Mouse (Mus musculus): Measurements from ENCODE around the gene Prdm12. TPM values are rescaled to one million over a fixed set of nuclear protein-coding genes. Genes with fewer than 3 reads are reported as not detected.

The Prdm12 gene
- polyA plus RNA-seq, 2 experiments: 0.03 TPM; not detected in 1

DNA sequence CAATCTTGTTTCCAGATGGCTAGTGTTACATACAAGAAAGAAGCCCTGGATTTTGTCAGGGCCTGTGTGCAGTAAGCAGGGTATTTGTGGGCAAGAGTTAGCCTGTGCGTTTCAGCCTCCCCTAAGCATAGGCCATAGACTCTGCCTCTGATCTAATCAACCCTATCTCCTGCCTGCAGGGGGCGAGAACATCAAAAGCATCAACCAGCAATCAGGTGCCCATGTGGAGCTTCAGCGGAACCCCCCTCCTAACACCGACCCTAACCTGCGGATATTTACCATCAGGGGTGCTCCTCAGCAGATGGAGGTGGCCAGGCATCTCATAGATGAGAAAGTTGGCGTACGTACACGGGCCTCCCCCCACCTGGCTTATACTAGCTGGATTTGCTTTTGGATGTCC is 28.4 kb upstream of the Prdm12 start:
- Histone ChIP-seq H3K27me3 (ENCODE audit: control insufficient read depth, insufficient read depth, low read length) (no peaks in the 10 kb centered on the region), H3K27ac (replicated peaks; ENCODE audit: low read depth, low read length) (no peak overlapping the region), H3K4me3 (replicated peaks; ENCODE audit: low read length) (no peak overlapping the region), H3K9ac (ENCODE audit: low read depth, low read length, severe bottlenecking) (no peak overlapping the region), H3K36me3 (ENCODE audit: control insufficient read depth, insufficient read depth, low read length) (peaks cover 95% of the 10 kb centered on the region), H3K4me1 (ENCODE audit: control insufficient read depth, insufficient read depth, low read length) (no peaks in the 10 kb centered on the region), H3K4me2 (replicated peaks; ENCODE audit: low read depth, low read length, severe bottlenecking) (no peak overlapping the region), H3K9me3 (ENCODE audit: control insufficient read depth, low read length) (no peaks in the 10 kb centered on the region)
- 77% methylated on average over 8 of the region's 8 CpGs for WGBS
- TF ChIP-seq POLR2A (IDR thresholded peaks at IDR 0.05; ENCODE audit: borderline replicate concordance, extremely low read depth, insufficient read depth, insufficient read length): no peak
- DNase-seq (ENCODE audit: low spot score): no peak
- no peak for ATAC-seq (ENCODE audit: low FRiP score, low read depth)

DNA sequence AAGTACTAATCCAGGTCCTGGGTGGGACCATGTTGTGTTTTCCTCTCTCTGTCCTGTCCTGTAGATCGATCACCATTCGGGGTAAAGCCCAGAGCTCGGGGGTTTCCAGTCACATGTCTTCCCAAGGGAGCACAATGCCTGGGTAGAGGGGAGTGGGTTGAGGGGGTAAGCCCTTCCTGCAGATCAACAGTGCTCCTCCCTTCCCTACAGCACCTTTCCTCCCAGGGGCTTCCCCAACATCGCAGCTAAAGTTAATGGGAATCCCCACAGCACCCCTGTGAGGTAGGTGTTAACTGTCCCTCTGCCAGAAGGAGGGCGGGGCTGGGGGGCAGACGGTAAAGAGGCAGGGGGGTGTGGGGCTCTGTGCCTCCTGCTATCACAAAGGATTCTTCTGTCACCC is 27.2 kb upstream of the Prdm12 start:
- Histone ChIP-seq H3K9me3 (ENCODE audit: control insufficient read depth, low read length) (no peaks in the 10 kb centered on the region), H3K4me3 (replicated peaks; ENCODE audit: low read length) (no peak overlapping the region), H3K36me3 (ENCODE audit: control insufficient read depth, insufficient read depth, low read length) (peaks cover 91% of the 10 kb centered on the region), H3K27me3 (ENCODE audit: control insufficient read depth, insufficient read depth, low read length) (no peaks in the 10 kb centered on the region), H3K9ac (ENCODE audit: low read depth, low read length, severe bottlenecking) (no peak overlapping the region), H3K4me1 (ENCODE audit: control insufficient read depth, insufficient read depth, low read length) (no peaks in the 10 kb centered on the region), H3K4me2 (replicated peaks; ENCODE audit: low read depth, low read length, severe bottlenecking) (no peak overlapping the region), H3K27ac (replicated peaks; ENCODE audit: low read depth, low read length) (no peak overlapping the region)
- TF ChIP-seq POLR2A (IDR thresholded peaks at IDR 0.05; ENCODE audit: borderline replicate concordance, extremely low read depth, insufficient read depth, insufficient read length): no peak
- ATAC-seq (ENCODE audit: low FRiP score, low read depth) (no peak), DNase-seq (ENCODE audit: low spot score) (no peak)
- whole genome bisulfite sequencing: 79% methylated on average over 6 of the region's 6 CpGs

DNA sequence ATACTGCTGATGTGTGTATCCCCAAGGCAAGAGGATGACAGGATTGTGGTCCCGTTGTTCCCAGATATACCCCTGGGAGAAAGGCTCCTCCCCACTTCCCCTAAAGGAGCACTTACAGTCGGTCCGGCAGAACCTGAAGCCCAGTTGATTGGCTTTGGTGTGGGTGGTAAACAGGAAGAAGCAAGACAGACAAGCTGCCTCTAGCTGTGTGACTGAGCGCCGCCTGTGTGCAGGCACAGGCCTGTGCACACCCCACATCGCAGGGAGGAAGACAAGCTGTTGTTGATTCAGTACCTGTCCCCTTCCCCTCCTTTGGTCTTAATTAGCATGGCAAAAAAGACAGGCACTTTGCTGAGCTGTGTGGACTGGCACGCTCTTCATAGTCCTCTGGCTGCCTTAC is 26.1 kb upstream of the Prdm12 start:
- Histone ChIP-seq H3K9ac (ENCODE audit: low read depth, low read length, severe bottlenecking) (no peak overlapping the region), H3K27me3 (ENCODE audit: control insufficient read depth, insufficient read depth, low read length) (no peaks in the 10 kb centered on the region), H3K4me3 (replicated peaks; ENCODE audit: low read length) (no peak overlapping the region), H3K9me3 (ENCODE audit: control insufficient read depth, low read length) (no peaks in the 10 kb centered on the region), H3K4me1 (ENCODE audit: control insufficient read depth, insufficient read depth, low read length) (no peaks in the 10 kb centered on the region), H3K4me2 (replicated peaks; ENCODE audit: low read depth, low read length, severe bottlenecking) (no peak overlapping the region), H3K27ac (replicated peaks; ENCODE audit: low read depth, low read length) (no peak overlapping the region), H3K36me3 (ENCODE audit: control insufficient read depth, insufficient read depth, low read length) (peaks cover 85% of the 10 kb centered on the region)
- no peak for TF ChIP-seq POLR2A (IDR thresholded peaks at IDR 0.05; ENCODE audit: borderline replicate concordance, extremely low read depth, insufficient read depth, insufficient read length)
- no peak for DNase-seq (ENCODE audit: low spot score)
- WGBS: 87% methylated on average over 7 of the region's 7 CpGs
- no peak for ATAC-seq (ENCODE audit: low FRiP score, low read depth)

DNA sequence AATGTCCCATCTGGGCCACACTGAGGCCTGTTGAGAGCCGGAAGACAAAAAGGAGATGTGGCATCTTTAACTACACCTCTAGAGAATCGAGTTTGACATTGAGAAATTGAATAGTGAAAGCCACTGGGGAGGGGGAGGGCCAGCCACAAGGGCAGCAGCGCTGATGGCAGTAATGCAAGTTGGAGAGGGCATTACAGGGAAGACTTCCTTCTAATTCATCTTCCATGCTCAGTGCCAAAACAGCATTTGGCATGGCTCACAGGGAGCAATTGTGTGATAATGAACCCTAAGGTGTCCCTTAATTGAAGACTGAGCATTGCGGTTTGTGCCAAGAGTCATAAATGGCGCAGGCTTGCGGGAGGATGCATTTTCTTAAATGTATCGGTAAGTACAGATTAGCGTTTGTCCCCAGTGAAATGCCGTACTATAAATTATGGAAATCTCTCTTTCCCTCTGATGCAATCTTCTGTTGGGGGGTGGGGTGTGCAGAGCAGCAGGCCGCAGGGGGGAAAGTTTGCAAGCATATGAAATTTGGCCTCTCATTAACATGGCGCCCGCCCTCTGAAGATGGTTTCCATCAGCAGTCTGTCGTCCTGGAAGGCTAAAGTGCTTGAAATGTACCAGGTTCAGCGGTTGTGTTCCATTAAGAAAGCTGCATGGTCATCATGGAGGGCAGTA is 21.2 kb upstream of the Prdm12 start:
- Histone ChIP-seq H3K9ac (ENCODE audit: low read depth, low read length, severe bottlenecking) (no peak overlapping the region), H3K4me3 (replicated peaks; ENCODE audit: low read length) (no peak overlapping the region), H3K36me3 (ENCODE audit: control insufficient read depth, insufficient read depth, low read length) (peaks cover 38% of the 10 kb centered on the region), H3K27ac (replicated peaks; ENCODE audit: low read depth, low read length) (no peak overlapping the region), H3K9me3 (ENCODE audit: control insufficient read depth, low read length) (no peaks in the 10 kb centered on the region), H3K4me2 (replicated peaks; ENCODE audit: low read depth, low read length, severe bottlenecking) (no peak overlapping the region), H3K4me1 (ENCODE audit: control insufficient read depth, insufficient read depth, low read length) (no peaks in the 10 kb centered on the region), H3K27me3 (ENCODE audit: control insufficient read depth, insufficient read depth, low read length) (no peaks in the 10 kb centered on the region)
- DNase-seq (ENCODE audit: low spot score) (no peak), ATAC-seq (ENCODE audit: low FRiP score, low read depth) (no peak)
- TF ChIP-seq POLR2A (IDR thresholded peaks at IDR 0.05; ENCODE audit: borderline replicate concordance, extremely low read depth, insufficient read depth, insufficient read length): no peak
- WGBS: 82% methylated on average over 14 of the region's 14 CpGs

GRCm38 (mm10) chr2:31619208-31619607 is 20.6 kb upstream of the Prdm12 start:
- Histone ChIP-seq H3K4me2 (replicated peaks; ENCODE audit: low read depth, low read length, severe bottlenecking) (no peak overlapping the region), H3K36me3 (ENCODE audit: control insufficient read depth, insufficient read depth, low read length) (peaks cover 32% of the 10 kb centered on the region), H3K4me3 (replicated peaks; ENCODE audit: low read length) (no peak overlapping the region), H3K27ac (replicated peaks; ENCODE audit: low read depth, low read length) (no peak overlapping the region), H3K4me1 (ENCODE audit: control insufficient read depth, insufficient read depth, low read length) (no peaks in the 10 kb centered on the region), H3K9ac (ENCODE audit: low read depth, low read length, severe bottlenecking) (no peak overlapping the region), H3K9me3 (ENCODE audit: control insufficient read depth, low read length) (no peaks in the 10 kb centered on the region), H3K27me3 (ENCODE audit: control insufficient read depth, insufficient read depth, low read length) (no peaks in the 10 kb centered on the region)
- 85% methylated on average over 5 of the region's 6 CpGs for WGBS
- no peak for TF ChIP-seq POLR2A (IDR thresholded peaks at IDR 0.05; ENCODE audit: borderline replicate concordance, extremely low read depth, insufficient read depth, insufficient read length)
- DNase-seq (ENCODE audit: low spot score): no peak
- no peak for ATAC-seq (ENCODE audit: low FRiP score, low read depth)

Measured in limb, embryonic 14.5 days (tissue).